Mouse (Mus musculus) heart, adult 9 months (tissue): ENCODE measurements at regions not wholly inside any gene's neighbourhood (a gene's known extent, or its start where the extent isn't known, plus 50 kb on each side); places are given as distances from the start of the nearest gene placed in this dataset.
"Not testable (repeated sequence)": the region's sequence is repeated elsewhere in the genome, so short reads cannot be mapped to it uniquely, and the experiment has no call there.

Experiments
- DNase-seq, 2 experiments: peaks; one replicate each; pipeline ENCODE4 v3.0.0; 2022; ENCODE audit warnings: low spot score in 2 of 2

DNA sequence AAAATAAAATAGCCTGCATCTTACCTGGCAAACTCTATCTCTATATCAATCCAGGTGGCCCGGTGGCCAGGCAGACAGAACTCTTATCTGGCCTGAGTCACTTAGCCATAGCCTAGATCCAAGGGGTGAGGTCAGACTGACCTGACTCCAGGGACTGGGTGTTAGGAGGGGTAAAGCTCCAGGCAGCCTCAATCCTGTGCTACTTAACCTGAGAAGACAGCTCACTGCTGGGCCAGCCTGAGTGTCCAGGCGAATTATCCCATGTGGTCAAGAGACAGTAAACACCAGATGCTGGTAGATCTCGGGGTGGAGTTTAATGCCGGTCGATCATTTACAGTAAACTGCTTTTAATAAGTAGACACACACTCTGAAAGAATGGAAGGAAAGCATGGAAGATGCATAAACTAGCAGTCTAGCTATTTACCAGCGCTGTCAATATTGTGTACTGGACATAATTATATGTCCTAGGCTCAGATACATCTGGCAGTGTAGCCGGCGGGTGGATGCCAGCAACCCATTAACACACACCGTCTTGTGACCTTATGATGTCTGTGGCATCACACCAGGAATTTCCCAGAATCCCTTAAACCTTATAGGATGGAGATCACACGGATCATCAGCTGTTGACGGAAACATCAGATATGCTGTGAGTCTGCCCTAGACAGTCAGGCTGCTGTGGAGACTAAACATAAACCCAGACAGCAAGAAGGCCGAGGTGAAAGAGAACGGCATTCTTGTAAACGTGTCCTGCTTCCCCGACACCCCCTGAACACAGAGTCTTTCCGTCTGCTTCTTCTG, 153.9 kb upstream of the Ubl3 start:
- no peak for DNase-seq

DNA sequence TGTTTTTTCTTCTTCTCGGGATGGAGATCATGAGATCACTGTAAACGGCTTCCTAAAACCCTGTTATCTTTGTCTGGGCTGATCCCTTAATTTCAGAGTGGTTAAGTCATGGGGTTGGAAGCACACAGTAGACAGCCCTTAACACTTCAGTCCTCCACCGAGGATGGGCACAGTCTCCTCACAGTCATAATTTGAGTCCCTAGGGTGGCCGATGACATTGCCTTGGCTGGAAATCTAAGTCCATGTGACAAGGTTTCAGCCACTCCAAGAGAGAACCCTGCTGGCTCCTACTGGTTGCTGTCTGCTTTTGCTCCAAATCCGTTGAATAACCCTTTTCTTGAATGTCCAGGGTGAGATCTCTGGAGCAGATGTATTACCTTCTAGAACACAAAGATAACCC, 152.2 kb upstream of the Ubl3 start:
- peak; percentile 53 to 59 for DNase-seq

DNA sequence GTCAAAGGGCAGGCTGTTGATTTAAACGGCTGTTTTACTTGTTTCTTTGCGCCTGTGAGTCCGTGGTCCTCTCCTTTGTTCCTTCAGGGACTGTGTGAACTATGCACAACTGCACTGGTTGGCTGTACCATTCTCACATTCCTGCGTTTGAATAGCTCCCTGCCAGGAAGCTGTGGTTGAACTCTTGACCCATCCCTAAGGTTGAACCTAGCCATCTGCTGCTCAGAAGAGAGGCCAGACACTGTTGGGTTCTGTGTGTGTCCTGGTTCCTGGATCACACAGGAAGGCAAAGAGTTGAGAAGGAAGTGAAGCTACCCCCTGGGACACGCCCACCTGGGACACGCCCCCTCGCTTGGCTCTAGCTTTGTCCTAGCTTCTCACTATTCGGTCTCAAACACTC, 149.3 kb upstream of the Ubl3 start:
- no peak for DNase-seq

DNA sequence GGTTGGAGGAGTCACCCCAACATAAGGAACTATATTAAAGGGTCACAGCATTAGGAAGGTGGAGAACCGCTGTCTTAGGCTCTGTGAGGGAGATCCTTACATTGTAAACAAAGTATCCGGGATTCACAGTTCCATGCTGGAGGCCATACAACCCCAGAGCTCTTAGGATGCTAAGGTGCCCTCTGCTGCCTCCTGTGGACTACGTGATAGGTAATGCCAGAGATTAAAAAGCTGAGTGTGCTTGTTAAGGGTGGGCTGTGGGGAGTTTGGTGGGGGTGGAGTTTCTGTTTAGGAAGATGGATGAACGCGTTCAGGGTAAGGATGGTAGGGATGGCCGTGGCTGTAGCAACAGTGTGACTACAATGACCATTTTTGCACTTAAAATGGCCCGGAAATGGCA, 148.4 kb upstream of the Ubl3 start:
- DNase-seq: no peak

DNA sequence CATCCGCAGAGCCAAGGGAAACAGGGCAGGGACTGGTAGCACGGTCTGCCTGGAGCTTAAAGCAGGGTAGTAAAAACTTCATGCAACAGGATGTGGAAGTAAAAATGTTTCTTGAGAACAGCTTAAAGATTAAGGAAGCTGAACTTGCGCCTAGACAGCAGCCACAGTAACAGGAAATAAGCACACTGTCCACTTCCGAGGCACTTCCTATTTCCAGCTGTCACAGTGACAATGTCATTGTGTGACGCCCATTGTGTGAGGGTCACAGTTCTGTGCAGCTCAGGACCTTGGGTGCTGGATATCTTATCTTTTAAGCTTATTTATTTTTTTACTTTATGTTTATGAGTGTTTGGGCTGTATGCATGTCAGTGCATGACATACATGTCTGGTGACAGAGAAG, 147.7 kb upstream of the Ubl3 start:
- peak in 1 of 2 experiments; percentile 37 for DNase-seq

DNA sequence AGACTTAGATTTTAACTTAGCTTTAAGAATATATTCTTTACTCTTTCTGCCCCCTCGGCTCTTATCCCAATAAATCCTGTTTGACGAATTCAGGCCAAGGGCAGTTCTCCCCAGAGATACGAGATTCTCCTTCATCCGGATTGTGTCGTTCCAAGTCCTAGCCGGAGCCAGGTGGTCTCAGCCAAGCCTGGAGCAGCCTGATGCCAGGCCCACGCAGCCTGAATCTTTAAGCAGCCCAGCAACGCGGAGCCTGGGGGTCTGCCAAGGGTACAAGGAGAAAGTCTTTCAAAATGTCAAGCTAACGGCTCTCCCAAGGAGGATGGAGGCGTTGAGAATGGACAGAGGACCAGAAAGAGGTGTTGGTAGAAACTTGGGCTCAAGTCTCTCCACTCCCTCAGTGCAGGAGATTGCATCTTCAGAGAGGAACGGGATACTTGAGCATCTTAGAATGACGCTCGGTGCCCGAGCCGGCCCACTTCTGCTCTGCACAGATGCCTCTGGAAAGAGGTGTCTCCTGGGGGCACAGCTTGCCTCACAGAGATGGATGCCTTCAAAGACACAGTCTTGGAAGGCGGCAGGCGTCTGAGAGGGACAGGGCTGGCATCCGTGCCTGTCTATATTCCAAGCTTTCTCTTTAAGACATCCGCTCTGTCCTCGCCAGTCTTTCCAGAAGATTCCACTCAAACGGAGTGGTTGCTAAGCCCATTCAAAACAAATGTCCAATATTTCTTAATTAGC, 145.2 kb upstream of the Ubl3 start:
- no peak for DNase-seq

DNA sequence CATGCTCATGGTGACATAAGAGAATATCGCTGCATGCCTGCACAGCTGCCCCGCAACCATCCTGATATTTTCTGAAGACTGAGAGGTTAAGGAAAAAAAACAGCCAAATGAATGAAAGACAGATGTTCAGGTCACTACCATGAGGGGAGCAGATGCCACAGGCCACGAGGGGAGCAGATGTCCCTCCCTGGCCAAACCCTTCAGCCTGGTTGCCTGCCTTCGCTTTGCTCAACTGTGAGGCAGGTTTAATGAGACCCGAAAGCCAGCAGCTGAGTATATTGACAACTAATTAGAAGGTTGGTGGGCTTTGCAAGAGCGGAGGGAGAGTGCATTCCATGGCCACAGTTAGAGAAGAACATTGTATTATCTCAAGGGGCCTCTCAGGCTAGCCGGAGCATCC, 141.8 kb upstream of the Ubl3 start:
- no peak for DNase-seq

DNA sequence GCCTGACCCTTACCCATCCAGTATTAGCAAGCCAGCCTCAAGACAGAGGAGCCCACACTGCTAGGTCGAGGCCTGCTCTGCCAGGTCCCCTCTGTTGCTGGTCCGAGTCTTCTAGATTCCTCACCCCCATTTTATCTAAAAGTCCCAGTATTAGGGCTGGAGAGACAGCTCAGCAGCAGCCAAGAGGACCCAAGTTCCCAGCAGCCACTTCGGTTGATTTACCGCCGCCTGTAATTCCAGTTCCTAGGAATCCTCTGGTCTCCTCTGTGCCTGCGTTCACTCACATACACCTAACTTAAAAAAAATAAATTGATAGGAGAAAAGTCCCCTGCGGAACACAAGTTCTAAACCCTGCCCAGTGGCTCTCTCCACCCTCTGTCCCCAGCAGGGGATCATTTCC, 138.9 kb upstream of the Ubl3 start:
- DNase-seq: no peak

DNA sequence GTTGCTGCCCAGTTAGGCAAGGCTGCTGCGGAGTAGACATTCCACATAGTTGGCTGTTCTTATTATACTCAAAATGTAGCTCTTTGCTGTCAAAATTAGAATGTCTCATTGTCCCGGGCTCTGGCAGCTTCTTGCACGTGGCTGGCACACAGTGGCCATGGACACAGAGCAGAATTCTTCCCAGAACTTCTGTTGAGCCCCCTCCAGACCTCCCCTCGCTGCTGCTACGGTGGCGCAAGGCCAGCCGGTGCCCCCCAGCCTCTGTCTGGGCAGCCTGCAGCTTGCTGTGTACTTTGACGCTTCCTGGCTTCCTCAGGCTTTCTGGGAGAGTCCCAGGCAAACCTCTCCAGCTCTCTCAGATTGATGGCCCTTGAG, 138.2 kb upstream of the Ubl3 start:
- no peak for DNase-seq

DNA sequence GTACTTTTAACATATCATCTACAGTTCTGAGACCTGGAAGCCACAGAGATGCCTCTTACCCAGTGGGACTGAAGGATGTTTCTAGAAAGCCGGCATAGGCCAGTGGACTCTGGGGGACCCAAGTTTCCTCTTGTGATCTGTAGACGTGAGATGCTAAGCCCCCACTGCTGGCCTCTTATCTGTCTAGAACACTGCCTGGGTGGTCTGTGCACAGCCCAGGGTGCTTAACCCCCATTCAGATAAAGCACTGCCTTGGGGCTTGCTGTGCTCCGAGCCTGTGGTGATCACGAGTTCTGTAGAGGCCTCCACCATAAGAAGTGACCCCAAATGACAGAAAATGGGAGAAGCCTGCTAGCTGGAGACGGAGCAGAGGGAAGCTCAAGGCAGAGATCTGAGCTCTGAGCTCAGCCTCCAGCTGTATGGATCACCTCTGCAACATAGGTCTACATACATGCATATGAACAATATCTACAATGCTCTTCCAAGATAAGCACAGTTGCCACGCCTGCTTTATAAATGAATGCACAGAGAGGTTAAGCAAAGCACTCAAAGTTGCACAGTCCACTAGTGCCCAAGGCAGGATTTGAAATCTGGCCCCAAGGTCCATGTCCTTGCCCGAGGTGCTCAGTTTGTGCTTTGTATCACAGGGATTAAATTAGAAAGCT, 137.7 kb upstream of the Ubl3 start:
- no peak for DNase-seq

DNA sequence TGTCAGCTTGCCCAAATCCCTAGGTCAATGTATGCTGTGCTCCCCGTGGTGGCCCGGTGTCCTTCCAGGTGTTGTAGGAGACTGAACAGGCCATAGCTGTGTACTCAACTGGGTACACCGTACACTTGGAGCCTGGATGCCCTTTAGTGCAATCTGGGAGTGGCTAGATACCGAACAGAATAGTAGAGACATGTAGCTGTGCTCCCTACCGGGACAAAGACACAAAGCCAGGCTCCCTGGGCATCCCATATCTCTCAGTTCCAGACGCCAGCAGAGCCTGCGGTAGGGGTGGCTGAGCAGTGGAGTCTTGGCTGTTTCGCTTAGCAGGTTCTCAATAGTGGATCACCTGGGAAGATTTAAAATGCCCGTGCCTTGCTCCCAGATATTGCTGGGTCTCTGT, 136.7 kb upstream of the Ubl3 start:
- DNase-seq: no peak

DNA sequence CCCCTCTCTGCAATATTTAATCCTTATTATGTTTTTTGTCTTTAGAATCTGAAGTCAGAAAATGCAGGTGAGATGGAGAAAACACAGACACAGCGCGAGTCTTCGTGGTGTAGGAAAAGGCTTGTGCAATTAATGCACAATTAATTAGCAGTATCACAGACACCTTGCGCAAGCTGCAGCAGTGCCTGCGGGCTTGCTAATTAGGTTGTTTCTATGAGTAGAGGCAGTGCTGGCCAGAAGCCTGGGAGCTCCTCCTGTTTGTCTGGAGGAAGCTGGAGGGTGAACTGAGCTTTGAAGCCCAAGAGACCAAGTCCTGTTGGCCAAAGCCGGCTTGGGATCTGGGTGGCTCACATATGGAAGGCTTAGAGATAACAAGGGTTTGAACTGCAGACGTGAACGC, 135.9 kb upstream of the Ubl3 start:
- DNase-seq: no peak

DNA sequence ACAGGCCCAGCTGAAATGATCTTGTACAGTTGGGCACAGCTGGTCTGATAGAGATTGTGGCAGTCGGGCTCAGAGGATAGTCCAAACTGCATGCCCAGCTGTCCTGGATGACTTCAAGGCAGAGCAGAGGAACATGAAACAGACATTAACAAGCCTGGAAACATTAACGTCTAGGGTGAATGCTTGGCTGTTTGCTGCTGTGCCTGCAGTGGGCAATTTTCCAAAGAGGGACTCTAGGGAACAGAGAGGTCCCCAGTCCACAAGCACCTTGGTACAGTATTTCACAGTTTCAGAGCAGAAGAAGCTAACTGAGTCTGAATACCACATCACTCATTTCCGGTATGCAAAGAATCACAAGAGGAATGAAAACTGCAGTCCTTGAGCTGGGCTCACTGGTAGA, 135.2 kb upstream of the Ubl3 start:
- DNase-seq: no peak

DNA sequence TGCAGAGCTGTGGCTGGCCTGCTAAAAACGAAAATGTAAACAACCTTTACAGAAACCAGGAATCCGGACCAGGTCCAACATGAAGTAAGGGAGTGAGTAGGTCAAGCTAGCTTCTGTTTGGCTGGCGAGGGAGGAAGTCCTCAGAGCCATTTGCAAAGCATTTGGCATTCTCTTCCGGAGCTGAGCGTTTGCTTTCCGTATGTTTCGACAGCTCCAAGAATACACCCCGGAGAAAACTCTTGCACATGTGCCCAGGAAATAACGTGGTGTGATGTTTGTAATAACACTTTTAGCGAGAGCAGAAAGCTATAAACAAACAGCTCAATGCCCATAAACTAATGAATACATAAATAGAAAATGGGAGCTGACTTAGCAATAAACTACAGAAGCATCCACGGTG, 131.6 kb upstream of the Ubl3 start:
- no peak for DNase-seq

DNA sequence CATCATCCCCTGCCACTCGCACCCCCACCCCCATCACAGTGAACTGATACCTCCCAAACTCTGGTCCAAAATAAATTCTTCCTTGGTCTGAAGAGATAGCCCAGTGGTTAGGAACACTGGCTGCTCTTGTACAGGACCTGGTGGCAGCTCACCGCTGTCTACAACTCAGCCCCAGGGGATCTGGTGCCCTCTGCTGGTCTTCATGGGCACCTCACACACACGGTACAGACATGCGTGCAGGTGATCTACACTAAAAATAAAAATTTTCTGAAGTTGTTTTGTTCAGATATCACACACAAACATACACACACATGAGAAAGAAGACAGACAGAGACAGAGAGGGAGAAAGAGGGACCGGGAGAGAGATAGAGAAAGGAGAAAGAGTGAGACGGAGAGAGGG, 130.0 kb upstream of the Ubl3 start:
- no peak for DNase-seq

DNA sequence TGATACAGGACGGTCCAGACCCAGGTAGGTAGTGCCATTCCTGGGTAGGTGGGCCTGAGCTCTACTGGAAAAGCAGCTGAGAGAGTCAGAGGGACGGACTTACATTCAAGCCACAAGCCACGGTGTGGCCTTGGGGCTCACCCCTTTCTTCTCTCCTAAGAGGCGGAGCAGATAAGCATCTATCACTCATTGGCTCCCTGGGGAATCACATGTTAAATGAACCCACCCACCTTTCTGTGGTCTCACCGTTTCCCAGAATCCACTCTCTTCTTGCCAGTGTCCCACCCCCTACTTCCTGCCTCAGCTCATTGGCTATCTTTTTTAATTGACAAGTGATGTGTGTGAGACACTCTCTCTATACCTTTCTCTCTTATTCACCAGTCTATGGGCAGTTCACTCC, 127.8 kb upstream of the Ubl3 start:
- no peak for DNase-seq

DNA sequence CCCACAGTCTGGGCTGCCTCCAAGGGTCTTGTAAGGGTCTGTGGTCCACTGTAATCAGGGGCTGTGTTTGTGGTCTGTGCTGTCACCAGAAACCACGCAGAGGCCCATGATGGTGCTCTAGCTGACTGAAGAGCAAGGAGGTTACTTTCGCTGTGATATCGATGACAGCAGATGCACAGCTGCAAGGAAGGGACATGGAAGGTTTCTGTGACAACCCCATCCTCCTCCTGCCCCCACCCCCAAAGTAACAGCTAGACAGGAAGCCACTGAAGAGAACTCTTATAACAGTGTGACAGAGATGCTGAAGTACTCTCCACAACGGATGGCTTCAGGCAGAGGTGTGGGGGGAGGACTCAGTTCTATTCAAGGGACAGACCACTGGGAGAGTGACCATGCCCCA, 127.0 kb upstream of the Ubl3 start:
- no peak for DNase-seq

DNA sequence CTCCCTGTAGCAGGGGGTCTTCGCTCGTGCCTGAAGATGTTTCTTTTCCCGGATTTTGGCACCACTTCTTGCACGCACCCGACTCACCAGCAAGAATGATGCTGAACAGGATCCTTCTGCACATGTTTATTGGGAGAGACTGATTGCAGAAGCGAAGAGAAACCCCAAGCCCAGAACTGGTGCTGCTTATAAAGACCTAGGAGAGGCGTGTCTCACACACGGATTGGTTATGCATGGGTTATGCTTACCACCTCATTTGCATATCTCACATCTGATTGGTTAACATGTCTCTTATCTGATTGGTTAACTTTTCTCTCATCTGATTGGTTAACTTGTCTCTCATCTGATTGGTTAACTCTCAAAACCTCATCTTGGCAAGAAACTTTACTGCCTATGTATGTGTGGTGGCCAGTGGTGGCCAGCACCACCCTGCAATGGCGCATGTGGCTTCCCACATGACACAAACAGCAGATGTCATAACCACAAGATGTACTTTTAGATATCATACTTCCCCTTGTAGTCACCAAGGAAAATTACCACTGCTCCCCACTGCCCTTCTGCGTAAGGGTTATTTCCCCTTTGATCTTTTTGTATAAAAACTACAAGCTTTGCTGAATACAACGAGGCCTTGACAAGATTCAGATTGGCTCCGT, 125.8 kb upstream of the Ubl3 start:
- DNase-seq: not testable (repeated sequence)

DNA sequence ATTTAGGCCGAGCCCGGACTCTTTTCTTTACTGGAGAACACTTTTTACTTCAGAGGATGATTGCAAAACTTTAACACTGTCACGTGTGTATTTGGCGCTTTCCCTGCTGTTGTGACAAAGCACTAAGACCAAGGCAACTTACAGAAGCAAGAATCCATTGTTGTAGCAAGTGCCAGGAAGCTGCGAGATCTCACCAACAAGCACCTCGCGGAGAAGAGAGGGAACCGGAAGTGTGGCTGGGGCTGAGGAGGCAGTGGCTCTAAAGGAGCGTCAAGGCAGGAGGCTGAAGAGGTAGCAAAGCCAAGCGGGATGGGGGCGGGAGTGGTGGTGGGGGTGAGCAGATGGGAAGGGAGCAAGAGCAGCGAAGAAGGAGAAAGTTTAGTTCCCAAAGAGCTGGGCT, 121.7 kb upstream of the Ubl3 start:
- DNase-seq: no peak

DNA sequence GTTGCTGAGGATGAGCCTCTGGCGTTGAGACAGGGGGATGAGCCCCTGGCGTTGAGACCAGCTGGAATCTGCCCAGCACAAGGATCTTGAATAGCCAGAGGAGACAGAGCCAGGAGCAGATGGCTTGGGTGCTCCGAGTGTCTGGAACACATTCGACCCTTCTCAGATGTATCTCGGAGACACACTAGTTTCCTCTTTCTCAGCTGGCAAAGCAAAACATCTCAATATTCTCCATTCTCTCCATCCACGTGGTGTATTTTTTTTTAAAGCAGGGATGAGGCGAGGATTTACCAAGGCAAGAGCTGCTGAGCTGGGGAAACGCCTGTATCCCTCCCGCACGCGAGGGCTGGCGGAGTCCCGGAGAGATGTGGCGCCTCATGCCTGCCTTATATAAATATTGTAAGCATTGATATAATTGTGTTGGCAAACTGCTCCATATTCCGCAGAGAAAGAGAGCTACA, 109.7 kb upstream of the Ubl3 start:
- DNase-seq: no peak

DNA sequence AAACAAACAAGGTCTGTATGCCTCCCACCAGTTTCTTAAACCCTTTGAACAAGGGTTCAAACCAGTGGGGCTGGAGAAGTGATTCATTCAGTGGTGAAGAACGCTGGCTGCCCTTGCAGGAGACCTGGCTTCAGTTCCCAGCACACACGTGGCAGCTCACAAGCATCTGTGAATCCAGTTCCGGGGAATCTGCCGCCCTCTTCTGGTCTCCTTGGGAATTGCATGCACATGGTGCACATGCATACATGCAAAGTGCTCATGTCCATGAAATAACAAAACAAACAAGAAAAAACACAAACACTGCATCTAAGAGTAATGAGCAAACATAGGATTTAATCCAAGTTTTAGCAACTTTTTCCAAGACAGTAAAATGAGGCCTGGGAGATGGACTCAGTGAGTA, 108.5 kb upstream of the Ubl3 start:
- no peak for DNase-seq

DNA sequence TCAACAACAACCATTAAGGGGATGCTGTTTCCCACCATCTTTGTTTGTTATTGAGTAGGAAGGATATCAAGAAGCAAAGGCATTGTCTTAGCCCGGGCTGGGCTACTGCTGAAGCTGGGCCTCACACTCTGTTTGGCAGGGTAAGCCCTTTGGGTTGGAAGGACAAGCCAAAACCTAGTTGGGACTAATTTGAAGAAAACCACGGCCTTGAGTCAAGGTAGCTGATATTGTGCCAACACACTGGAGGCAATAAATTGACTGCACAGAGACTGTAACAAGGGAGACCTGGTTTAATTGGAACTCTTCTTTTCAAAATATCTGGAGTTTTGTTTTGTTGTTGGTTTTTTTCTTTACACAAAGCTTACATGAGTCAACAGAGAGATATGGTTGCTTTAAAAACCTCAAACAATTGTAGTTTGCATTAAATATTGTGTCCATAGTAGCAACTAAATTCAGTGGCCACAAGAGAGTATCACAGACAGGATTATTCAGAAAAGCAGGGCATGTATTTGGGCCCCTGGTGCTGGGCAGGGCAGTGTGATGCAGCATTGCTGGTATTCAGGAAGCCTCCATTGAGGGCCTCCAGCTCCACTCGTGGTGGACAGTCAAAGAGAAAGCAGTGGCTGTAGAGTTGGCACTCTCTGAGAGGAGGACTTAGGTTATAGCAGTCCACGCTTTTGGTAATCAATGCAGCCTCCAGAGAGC, 105.5 kb upstream of the Ubl3 start:
- no peak for DNase-seq
